Mouse (Mus musculus) testis, adult 2 months (tissue): ENCODE measurements around the gene Ap3m1.

Experiments
- CTCF ChIP-seq: fragments of 200-500 bp; IDR thresholded peaks from 2 replicates; pipeline ENCODE4 v1.5.1; 2012; ENCODE audit warnings: low read depth, mild to moderate bottlenecking, inconsistent platforms, low read length, moderate library complexity; ENCODE audit not compliant: control insufficient read depth, insufficient read depth, insufficient replicate concordance
- POLR2A ChIP-seq: fragments of 200-500 bp; IDR thresholded peaks from 2 replicates; pipeline ENCODE4 v1.6.1; 2012; ENCODE audit warnings: low read depth, mild to moderate bottlenecking, inconsistent platforms, low read length, moderate library complexity; ENCODE audit not compliant: control insufficient read depth

- TF ChIP-seq POLR2A (no peak), CTCF (no peak)
These were observed 24.8 kb downstream of the Ap3m1 start for GRCm38 (mm10) chr14:21027542-21027941.
